In genomic region chr19:37079151-37079550, GRCm38 (mm10) we compare ENCODE assay signal across 20 mouse cellular contexts.
A peak's percentile ranks its signal among the peaks of the same experiment; 100 is the strongest.
DNase-seq lines count a peak whose midpoint lies in the region; ATAC-seq and TF ChIP-seq lines count a peak whose summit lies in the region.
"Had no signal": no experiment of that assay in that cellular context is flagged by ENCODE, and none has a peak within 500 bp of the region (broad histone marks: within the 10 kb centered on the region; RNA-seq: fewer than 3 reads in every experiment).

No protein-coding gene starts in this region.

- TF ChIP-seq CTCF in left cerebral cortex, adult 2 months (IDR thresholded peaks at IDR 0.05): no peak

- H3K36me3 ChIP-seq in heart, embryonic 13.5 days: no peaks in the 10 kb centered on the region
- H3K36me3 ChIP-seq: forebrain, embryonic 10.5 days; hindbrain, embryonic 12.5 days; limb, embryonic 15.5 days; midbrain, embryonic 15.5 days; neural tube, embryonic 12.5 days had no signal

- no peak for ATAC-seq in heart, embryonic 13.5 days (ENCODE audit: extremely low read depth, insufficient number of reproducible peaks, low FRiP score, low TSS enrichment)
- ATAC-seq: CD4-positive, CD25-positive, alpha-beta regulatory T cell, adult 4 months; forebrain, embryonic 16.5 days; intestine, postnatal 0 days; midbrain, embryonic 15.5 days had no signal

- H3K4me2 ChIP-seq in heart, embryonic 13.5 days: no peak overlapping the region
- H3K4me2 ChIP-seq: hindbrain, embryonic 12.5 days; limb, embryonic 15.5 days; midbrain, embryonic 15.5 days; neural tube, embryonic 12.5 days had no signal

- no peaks in the 10 kb centered on the region for H3K9me3 ChIP-seq in heart, embryonic 13.5 days
- H3K9me3 ChIP-seq: forebrain, embryonic 10.5 days; hindbrain, embryonic 12.5 days; limb, embryonic 15.5 days; midbrain, embryonic 15.5 days; neural tube, embryonic 12.5 days had no signal

- DNase-seq in cerebellum, adult 9-11 months: peak; percentile 49
- no peak for DNase-seq in cerebellum, adult 11 months
- no peak for DNase-seq in heart, postnatal 14 days
- no peak for DNase-seq in left cerebral cortex, adult 2 months (ENCODE audit: extremely low spot score in 1 of 2, low spot score in 2 of 2)
- no peak for DNase-seq in left cerebral cortex, postnatal 4 days
- no peak for DNase-seq in left cerebral cortex, adult 11 months (ENCODE audit: low spot score)
- DNase-seq: lung, postnatal 4 days; retina, postnatal 1 day; right cerebral cortex, postnatal 25 days; spleen, adult 18-20 months had no signal

- peak overlapping the region; percentile 68 for H3K27ac ChIP-seq in heart, embryonic 13.5 days (replicated peaks)
- H3K27ac ChIP-seq in left cerebral cortex, adult 2 months: peak overlapping the region; percentile 84
- H3K27ac ChIP-seq: forebrain, embryonic 10.5 days; hindbrain, embryonic 12.5 days; kidney, postnatal 0 days; limb, embryonic 15.5 days; midbrain, embryonic 15.5 days; neural tube, embryonic 12.5 days had no signal

- peaks cover 62% of the 10 kb centered on the region for H3K4me1 ChIP-seq in heart, embryonic 13.5 days
- H3K4me1 ChIP-seq: forebrain, embryonic 10.5 days; hindbrain, embryonic 12.5 days; limb, embryonic 15.5 days; midbrain, embryonic 15.5 days; neural tube, embryonic 12.5 days had no signal

- intact Hi-C loops in heart, postnatal 14 days (cut with DNase I): loop anchor here (5.0 kb wide), 1 partner anchor 93 kb away; no protein-coding TSS in a partner anchor
- intact Hi-C loops in left cerebral cortex, adult 2 months (cut with DNase I): no loop called here
- intact Hi-C loops in left cerebral cortex, postnatal 4 days (cut with DNase I): no loop called here

- H3K4me3 ChIP-seq in heart, embryonic 13.5 days: no peak overlapping the region
- H3K4me3 ChIP-seq in left cerebral cortex, adult 2 months: no peak overlapping the region
- H3K4me3 ChIP-seq: forebrain, embryonic 10.5 days; hindbrain, embryonic 12.5 days; limb, embryonic 15.5 days; midbrain, embryonic 15.5 days; neural tube, embryonic 12.5 days had no signal

- 73% methylated on average over 6 of the region's 6 CpGs for WGBS in heart, embryonic 13.5 days

- no peak overlapping the region for H3K9ac ChIP-seq in heart, embryonic 13.5 days
- H3K9ac ChIP-seq: hindbrain, embryonic 12.5 days; limb, embryonic 15.5 days; midbrain, embryonic 15.5 days; neural tube, embryonic 12.5 days had no signal

- no peaks in the 10 kb centered on the region for H3K27me3 ChIP-seq in heart, embryonic 13.5 days (replicated peaks)
- H3K27me3 ChIP-seq: hindbrain, embryonic 12.5 days; limb, embryonic 15.5 days; midbrain, embryonic 15.5 days; neural tube, embryonic 12.5 days had no signal
